Mouse (Mus musculus) frontal cortex, adult (tissue): ENCODE results near the gene Rhbdf2.
A peak's percentile ranks its signal among the peaks of the same experiment; 100 is the strongest.

Experiments used
- ATAC-seq: cut with Nextera tagmentation; 2 replicates; pipeline ENCODE4 v1.9.2; 2017; ENCODE audit warnings: mild to moderate bottlenecking, moderate library complexity, mixed read lengths; ENCODE audit not compliant: low TSS enrichment

The Rhbdf2 gene

DNA sequence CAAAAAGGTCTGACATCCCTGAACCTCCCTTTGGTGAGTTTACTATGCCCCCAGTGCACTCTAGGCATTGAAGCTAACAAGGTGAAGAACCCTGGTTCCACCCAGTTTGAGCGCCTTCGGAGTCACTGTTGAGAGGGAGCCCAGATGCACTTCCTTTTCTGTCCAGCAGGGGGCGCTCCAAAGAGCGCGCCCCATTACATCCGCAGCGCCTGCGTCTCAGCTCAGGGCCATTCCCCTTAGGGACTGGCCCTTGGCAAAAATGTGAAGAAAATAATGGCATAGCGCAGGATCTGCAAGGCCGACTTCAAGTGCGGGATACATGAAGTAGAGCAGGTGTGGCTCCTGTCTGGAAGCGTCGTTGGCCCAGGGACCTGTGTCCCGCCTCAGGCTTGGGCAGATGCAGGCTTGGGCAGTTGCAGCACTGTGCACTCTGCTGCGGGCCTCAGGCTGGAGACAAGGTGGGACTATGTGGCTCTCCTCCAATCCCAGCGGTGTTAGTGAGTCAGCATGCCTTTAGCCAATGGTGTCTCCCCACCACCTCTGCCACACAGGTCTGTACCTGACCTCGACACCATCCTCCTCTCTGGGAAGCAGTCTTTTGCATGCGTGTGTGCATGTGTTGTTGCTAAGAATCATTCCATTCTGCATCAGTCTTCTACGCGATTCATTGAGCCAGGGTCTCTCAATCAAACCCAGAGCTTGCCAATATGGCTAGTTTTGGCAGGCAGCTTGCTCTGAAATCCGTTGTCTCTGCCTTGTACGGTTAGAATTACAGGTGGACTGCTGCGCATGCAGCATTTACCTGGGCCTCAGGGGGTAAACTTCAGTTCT lies 39.8 kb downstream of the Rhbdf2 start:
- ATAC-seq = peak; percentile 64; the same call in 1 of the 2 replicates

DNA sequence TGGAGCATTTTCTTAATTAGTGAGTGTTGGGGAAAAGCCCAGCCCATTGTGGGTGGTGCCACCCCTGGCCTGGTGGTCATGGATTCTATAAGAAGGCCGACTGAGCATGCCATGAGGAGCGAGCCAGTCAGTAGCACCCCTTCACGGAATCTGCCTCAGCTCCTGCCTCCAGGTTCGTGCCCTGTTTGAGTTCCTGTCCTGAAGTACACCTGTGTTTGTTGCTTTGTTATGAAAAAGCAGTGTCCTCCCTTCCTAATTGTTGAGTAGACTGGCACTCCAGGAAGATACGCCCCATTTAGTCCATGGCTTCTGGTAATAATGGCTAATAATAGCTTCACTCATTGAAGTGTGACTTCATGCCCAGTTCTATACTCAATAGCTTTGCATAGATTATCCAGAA lies 40.5 kb downstream of the Rhbdf2 start, which contains the start of gene Aanat:
Gene Aanat, plus strand, starts transcription at position 123 of the 400 bp plus-strand sequence.
- ATAC-seq = no peak

DNA sequence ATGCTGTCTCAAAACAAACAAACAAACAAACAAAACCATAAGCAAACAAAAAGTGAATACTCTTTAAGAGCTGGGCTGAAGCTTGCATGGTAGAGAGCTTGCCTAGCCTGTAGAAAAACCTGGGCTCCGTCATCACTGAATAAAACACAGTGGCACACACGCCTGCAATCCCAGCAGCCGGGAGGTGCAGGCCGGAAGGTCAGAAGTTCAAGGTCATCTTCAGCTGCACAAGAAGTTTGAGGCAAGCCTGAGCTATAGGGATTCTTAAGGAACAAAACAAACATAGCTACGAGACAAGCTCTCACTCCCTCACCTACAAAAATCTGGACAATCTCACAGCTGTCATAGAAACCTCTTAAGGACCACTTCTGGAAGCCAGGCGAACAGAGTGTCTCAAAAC lies 41.1 kb downstream of the Rhbdf2 start:
- ATAC-seq = no peak

DNA sequence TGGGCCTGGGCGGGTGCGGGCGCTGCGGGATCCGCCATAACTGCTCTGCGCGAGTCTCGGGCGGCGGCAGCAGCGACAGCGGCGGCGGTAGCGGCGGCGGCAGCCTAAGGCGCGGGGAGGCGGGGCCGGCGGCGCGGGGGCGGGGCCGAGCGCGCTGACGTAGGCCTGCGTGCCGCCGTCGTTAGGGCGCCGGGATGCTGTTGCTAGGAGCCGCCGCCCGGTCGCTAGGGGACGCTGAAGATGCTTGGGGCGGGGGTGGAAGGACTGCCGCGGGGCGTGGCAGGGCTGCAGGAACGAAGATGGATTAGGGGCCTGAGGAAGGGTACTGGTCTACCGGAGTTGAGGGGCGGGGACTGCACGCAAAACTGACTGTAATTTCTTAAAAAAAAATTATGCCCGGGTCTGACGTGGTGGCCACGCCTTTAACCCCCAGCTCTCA lies 45.4 kb downstream of the Rhbdf2 start, which contains the start of gene Ube2o:
Gene Ube2o, minus strand, starts transcription at position 72 of the 439 bp plus-strand sequence.
- peak; percentile 81 for ATAC-seq

DNA sequence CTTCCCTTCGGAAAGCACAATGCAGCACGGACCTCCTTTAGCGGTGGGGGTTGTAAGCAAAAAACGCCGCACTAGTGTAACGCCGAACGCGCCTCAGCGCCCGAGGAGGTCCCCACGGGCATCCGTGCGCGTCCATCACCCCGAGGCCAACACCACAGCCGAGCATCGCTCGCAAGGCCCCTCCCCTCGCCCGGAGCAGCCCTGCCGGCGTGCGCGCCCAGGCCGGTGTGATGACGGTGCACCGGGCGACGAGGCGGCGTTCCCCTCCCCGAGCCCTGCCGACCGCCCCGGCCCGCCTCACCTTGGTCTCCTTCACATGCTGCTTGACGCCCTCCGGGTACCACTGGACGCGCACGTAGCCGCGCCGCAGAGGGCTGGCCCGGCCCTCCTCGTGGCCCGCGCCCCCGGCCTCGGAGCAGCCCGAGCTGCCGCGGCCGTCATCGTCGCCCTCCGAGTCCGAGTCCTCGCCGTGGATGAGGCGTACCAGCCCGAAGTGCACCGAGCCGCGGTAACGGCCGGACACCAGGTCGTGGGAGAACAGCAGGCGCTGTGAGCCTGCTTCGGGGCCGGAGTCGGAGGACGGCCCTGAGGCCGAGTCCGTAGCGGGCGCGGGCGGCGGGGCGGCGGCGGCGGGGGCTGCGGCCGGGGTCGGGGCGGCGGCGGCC lies 46.0 kb downstream of the Rhbdf2 start:
- peak; percentile 62 for ATAC-seq

DNA sequence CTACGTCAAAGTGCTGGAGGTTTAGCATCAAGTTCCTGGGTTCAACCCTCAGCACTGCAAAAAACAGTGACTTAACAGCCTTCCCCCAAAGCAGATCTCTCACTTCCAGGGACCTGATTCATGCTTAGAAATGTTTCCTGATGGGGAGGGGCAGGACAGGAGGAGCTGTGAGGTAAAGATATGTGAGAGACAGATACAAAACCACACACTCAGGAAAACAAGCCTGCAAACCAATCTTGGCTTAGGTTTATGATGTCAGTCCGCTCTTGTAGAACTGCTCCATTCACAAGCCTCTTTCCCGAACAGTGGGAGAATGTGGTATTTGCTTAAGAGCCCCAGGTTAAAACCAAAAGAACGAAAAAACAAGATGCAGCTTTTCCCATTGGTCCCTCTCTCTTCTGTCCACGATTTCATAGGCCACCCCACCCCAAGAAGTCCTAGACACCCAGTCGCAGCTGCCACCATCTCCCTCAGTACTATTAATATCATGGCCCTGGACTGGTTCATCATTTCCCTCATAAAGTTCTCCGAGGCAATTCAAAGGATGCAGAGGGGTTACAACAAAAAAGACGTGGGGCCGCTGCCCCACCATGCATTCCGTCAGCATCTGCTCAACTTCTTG lies 46.7 kb downstream of the Rhbdf2 start:
- ATAC-seq = 0 out of 2 replicates have a peak, but pooled peaks have one; percentile 3

DNA sequence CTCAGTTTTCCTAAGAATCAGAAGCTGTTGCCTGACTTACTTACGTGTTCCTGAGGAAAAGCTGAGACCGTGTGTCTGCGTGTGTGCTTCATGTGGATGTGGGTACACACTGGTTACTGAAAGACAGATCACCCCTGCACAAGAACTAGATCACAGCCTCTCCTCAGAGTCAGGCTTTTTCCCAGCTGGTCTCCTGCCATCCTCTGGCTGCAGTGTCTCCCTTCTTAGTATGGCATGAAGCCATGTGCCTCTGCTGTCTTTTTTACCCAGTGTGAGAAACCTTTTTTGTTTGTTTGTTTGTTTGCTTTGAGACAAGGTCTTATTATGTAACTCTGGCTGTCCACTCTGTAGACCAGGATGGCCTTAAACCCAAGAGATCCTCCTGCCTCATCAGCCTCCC lies 47.5 kb downstream of the Rhbdf2 start:
- no peak for ATAC-seq

DNA sequence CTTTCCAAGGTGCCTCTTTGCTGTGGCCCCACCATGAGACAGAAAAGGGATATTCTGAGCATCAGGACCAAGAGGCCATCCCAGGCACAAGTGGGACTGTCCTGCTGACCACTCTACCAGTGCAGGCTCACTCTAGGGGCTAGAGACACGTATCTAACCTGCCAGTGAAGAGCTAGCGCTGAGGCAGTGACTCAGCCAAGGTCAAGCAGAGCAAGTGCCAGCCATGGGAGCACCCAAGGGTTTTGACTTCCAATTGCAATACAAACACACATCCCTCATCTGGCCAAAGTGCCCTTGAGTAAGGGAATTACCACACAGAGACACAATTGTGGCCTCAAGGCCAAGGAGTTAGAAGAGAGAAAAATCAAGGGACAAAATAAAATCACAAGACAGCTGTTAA lies 51.4 kb downstream of the Rhbdf2 start:
- ATAC-seq = no peak

DNA sequence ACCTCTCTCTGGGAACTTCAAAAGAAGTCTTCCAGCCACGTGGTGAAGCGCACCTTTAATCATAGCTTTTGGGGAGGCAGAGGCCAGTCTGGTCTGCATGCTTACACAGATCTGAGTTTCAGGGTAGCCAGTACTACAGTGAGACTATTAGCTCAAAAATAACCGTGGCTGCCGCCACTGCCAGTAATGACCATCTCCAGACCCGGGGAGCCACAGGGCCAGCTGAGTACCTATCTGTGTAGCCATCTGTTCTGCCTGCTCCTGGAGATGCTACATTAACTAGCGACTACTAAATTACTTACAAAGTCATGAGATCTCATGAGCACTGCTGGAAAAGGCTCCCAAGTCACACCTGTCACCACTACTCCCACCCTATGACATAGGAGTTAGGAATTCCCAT lies 51.8 kb downstream of the Rhbdf2 start:
- no peak for ATAC-seq

DNA sequence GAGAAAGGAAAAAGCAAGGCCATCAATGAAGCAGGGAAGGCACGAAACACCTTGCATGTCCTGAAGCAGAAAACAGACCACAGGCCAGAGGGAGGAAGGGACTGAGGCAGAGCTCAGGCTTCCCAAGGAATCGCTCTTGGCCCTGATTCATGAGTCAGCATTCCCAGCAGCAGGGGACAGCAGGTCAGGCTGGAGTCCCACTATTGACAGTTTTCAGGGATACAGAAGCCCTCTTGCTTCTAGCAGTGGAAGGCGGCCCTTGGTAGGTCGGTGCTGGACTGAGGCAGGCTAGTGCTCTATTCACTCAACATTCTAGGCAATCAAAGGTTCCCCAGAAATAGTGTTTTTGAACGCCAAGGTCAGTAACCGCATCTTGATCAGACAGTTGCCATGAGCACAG lies 52.3 kb downstream of the Rhbdf2 start:
- no peak for ATAC-seq

DNA sequence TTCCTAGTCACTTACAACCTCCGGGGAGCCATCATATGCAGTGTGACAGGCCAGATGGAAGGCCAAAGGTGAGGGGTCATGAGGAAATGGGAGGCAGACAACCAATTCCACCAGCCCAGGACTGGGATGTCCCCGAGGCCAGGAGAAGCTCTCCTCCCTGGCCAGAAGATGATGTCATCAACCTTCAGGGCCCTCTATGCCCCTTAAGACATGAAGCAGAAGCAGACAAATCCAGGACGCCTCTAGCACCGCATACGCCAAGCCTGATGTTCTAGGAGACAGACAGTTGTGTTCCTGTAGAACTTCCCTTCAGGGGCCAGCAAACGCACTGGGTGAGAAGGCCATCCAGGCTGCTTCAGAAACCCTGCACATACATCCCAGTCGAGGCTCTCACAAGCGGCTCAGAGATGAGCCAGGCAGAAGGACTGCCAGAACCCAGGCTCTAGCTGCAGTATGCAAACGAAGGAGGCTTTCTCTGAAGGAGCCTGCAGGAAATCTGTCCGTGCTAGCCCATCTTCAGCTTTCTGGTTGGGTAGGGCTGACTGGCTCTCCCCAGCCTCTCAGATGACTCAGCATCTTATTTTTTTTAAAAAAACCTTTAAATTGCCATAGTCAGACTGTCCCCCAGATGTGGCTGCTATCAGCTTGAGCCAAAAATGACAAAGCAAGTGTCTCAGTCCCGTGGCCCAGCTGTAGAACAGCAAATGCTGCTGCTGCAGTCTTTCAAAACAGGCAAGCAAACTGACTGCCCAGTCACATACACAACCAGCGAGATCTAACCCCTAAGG lies 53.9 kb downstream of the Rhbdf2 start:
- ATAC-seq = peak; percentile 86

DNA sequence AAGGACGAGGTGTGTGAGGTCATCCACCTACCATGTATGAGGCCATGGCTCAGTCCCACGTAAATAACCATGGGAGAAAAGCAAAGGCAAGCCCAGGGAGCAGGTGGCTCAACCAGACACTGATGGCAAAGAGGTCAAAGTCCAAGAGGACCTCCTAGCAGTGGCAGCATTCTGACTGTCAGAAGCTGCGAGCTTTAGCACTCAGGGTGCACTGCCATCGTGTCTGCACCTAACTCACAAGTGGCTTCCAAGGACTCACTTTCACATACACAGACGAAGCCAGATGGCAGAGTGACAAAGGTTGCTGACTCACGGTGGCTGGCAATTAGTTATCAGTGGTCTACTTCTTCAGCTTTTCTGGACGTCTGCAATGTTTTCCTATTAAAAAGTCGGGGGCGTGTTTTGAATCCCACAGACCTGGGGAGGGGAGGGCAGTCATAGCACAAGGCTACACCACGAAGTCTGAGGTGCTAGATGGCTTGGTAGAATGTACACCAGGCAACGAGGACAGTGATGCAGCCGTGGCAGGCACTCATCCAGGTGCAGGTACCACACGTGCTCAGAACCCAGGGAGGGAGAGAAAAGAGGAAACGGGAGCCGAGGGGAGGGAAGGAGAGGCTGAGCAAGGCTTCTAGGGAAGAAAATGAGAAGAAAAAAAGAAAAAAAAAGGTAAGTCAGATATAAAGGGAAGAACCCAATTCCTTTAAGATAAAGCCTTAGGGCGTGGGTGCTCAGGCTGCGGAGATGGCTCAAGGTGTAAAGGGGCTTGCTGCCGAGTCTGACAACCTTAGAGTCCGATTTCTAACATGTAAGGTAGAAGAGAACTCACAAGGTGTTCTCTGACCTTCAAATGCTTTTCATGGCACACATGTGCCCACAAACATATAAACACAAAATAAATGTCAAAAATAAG lies 54.8 kb downstream of the Rhbdf2 start:
- no peak for ATAC-seq

DNA sequence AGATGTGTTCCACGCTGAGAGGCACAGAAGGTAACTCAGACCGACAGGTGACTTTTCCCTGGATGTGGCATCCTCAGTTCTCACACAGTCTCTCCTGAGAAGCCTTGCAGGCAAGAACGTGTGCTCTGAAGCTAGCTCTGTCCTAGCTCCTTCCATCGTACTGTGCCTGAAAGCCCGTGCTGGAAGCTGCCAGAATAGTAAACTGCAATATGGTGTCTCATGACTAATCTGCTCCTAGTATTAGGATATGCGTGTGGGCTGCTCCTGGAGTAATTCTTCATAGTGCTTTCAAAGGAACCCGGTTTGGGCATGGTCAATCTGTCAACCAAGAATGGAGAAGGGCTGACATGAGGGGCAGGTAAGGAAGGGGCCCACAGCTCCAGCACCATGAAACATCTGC lies 56.0 kb downstream of the Rhbdf2 start:
- ATAC-seq = no peak

DNA sequence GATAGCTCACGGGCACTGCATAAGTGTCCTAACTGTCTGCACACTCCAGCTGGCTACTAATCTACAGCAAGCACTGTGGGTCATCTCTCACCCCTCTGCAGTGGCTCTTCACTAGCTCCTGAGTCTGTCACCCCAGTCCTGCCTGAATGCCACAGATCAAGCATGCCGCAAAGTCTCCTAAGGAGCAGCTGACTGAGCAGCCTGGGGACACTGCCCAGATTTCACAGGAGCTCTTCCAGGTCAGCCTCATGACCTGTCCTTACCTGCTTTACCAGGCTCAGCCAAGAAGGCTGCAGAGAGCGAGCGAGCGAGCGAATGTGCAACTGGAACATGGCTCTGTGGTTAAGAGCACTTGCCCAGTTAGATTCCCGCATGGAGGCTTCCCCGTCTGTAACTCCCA lies 59.3 kb downstream of the Rhbdf2 start:
- ATAC-seq = 0 out of 2 replicates have a peak, but pooled peaks have one; percentile 18

DNA sequence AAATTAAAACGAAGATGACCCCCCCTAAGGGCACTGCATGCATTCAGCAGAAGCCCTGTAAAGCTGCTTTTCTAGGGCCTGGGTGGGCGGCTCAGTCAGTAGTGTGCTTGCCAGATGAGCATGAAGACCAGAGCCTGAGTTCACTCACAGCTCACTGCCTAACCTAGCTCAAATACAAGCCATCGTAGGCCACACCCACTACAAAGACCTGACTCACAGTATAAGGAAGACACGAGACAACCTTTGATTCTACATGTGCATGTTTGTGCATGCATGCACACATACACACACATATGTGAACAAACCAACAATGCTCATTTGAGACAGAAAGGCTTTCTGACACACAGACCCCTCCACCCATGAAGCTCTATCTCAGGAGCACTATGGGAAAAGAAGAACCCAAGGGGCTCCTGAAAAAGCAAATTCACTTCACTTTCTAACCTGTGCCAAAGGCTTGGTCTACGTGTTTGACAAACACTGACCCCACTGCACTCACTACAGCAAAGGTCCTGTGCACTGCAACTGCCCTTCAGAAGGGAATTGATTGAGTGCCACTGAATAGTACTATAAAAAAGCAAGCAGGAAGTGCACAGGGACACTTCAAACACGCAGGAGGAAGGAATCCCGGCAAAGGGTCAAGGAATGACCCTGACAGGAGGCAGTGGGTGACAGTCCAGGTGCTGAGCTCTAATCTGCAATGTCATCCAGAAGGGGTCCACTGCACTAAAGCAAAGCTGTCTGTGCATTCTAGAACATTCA lies 61.4 kb downstream of the Rhbdf2 start:
- no peak for ATAC-seq

DNA sequence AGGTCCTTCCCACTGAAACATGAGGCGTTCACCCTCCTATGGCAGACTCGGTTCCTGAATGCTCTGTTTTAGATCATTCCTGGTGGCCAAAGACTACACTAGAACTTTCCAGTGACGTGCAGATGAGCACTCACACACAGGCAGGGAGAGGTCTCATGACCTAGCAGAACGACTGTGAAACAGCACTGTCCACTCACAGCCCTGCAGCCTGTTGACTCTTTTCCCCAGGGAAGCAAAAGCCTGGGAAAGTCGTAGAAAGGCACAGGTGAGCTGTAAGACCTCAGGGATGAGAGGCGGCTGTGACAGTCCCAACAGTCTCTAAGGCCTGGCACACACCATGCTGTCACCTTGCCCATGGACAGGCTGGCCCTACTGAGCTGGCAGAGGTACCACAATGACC lies 70.5 kb downstream of the Rhbdf2 start:
- ATAC-seq = no peak

DNA sequence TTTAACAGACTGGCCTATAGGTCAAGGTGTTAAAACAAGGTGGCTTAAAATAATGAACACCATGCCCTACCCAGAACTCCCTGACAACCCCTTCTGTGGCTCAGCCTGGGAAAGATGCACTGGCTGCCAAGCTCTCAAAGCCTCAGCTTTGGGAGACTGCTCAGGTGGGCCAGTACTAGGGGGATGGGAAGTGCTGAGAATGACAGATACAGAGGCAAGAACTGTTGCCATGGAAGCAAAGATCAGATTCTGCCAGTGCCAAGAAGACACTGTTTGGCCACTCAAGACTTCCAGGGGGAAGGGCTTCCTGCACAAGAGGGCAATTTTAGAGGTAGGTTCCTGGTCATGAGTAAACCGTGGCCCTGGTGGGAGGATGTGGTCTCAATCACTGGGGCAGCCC lies 71.2 kb downstream of the Rhbdf2 start:
- no peak for ATAC-seq

DNA sequence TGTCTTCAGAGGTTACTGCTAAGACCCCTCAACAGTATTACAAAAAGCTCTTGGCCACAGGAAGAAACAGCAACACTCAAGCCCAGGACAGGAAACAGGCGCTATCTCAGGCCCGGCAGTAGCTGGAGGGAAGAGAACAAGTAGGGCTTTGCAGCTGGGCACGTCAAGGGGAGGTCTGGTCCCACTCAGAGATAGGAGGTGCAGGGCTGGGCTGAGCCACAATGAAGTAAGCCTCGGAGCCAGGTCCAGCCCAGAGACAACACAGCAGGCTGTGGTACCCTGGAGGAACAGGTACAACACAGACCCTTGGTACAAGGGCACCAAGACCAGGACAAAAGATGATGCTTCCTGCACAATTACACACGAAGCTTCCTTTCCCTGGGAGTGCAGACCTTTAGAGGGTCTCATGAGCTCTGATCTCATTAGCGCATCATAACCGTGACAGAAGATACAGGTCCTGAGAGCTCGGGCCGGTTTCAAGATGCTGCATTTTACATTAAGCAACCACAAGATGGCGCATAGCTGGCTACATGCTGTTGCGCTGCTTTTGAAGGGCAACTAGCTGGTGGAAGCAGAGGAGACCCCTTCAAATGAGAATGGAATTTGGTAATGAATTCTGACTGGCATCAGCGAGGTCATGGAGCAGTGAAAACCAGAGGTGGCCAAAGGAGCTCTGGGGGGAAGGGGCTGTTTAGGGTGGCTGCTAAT lies 72.5 kb downstream of the Rhbdf2 start:
- ATAC-seq = no peak

DNA sequence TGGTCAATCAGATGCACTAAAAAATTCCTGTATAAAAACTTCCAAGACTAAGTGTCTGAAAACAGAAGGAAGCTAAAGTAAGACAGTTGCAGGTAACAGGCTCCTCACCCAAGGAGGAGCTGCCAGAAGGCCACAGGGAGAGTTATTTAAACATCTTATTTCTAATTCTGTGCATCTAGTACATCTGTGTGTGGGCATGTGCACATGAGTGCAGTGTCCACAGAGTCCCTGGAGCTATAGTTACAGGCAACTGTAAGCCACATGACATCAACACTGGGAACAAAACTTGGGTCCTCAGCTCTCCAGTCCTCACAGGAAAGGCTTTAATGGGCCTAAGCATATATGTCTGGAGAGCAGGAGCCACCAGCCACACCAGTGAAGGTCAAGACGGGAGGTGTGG lies 74.6 kb downstream of the Rhbdf2 start:
- peak; percentile 72; the same call in 1 of the 2 replicates for ATAC-seq
